Mouse (Mus musculus): ENCODE results near the gene Rabgap1l.

- TF ChIP-seq EP300 (IDR thresholded peaks at IDR 0.05; ENCODE audit: insufficient read depth, low read depth, low read length) (0 out of 2 replicates have a peak, but pooled peaks have one; percentile 32), POLR2A (IDR thresholded peaks at IDR 0.05; ENCODE audit: insufficient read depth, low read depth, low read length) (no peak), CTCF (IDR thresholded peaks at IDR 0.05) (peak; percentile 61)
Observed at GRCm38 (mm10) chr1:160531402-160531801, 261.6 kb downstream of the Rabgap1l start.
